Mouse (Mus musculus) E14TG2a.4 (cell line): ENCODE measurements at regions not wholly inside any gene's neighbourhood (a gene's known extent, or its start where the extent isn't known, plus 50 kb on each side); places are given as distances from the start of the nearest gene placed in this dataset.
A peak's percentile ranks its signal among the peaks of the same experiment; 100 is the strongest.

Source experiments
- H3K27me3 ChIP-seq: 2 replicates; pipeline ENCODE4 v1.6.1; 2014; ENCODE audit warnings: low read length, control low read depth; ENCODE audit not compliant: insufficient read depth
- H3K36me3 ChIP-seq: 2 replicates; pipeline ENCODE4 v1.6.1; 2014; ENCODE audit warnings: low read length, control low read depth; ENCODE audit not compliant: insufficient read depth
- H3K4me1 ChIP-seq: replicated peaks from 2 replicates; pipeline ENCODE4 v1.6.1; 2014; ENCODE audit warnings: low read depth, low read length, control low read depth
- H3K4me3 ChIP-seq: replicated peaks from 2 replicates; pipeline ENCODE4 v1.5.1; 2014; ENCODE audit warnings: mild to moderate bottlenecking, low read length
- H3K9me3 ChIP-seq: 2 replicates; pipeline ENCODE4 v1.6.1; 2014; ENCODE audit warnings: low read length, control low read depth
- CTCF ChIP-seq: conservative IDR thresholded peaks from 2 replicates; pipeline ENCODE4 v1.5.1; 2014; ENCODE audit warnings: low read length
- NANOG ChIP-seq: IDR thresholded peaks from 2 replicates; pipeline ENCODE4 v1.6.1; 2014; ENCODE audit warnings: borderline replicate concordance, low read length, mixed read lengths
- POU5F1 ChIP-seq: IDR thresholded peaks from 2 replicates; pipeline ENCODE4 v1.6.1; 2014; ENCODE audit warnings: low read length, borderline replicate concordance

GRCm38 (mm10) chr3:34333555-34333954 lies 252.4 kb upstream of the Dnajc19 start:
- no peak overlapping the region for H3K4me3 ChIP-seq
- H3K4me1 ChIP-seq = no peaks in the 10 kb centered on the region
- no peaks in the 10 kb centered on the region for H3K9me3 ChIP-seq
- TF ChIP-seq CTCF = no peak
- no peak for TF ChIP-seq POU5F1
- TF ChIP-seq NANOG = no peak
- no peaks in the 10 kb centered on the region for H3K36me3 ChIP-seq
- no peaks in the 10 kb centered on the region for H3K27me3 ChIP-seq

- TF ChIP-seq NANOG (no peak), CTCF (no peak), POU5F1 (no peak)
Measured at GRCm38 (mm10) chr3:34331889-34332276, 250.8 kb upstream of the Dnajc19 start.

GRCm38 (mm10) chr3:34330970-34331888 lies 250.1 kb upstream of the Dnajc19 start:
- Histone ChIP-seq H3K4me1 (no peaks in the 10 kb centered on the region), H3K27me3 (no peaks in the 10 kb centered on the region), H3K4me3 (no peak overlapping the region), H3K9me3 (no peaks in the 10 kb centered on the region), H3K36me3 (no peaks in the 10 kb centered on the region)
- TF ChIP-seq CTCF (no peak), POU5F1 (no peak), NANOG (no peak)

More at GRCm38 (mm10) chr3:34331889-34332276, 250.8 kb upstream of the Dnajc19 start:
- no peak overlapping the region for H3K4me3 ChIP-seq
- no peaks in the 10 kb centered on the region for H3K27me3 ChIP-seq
- H3K4me1 ChIP-seq = no peaks in the 10 kb centered on the region
- no peaks in the 10 kb centered on the region for H3K9me3 ChIP-seq
- no peaks in the 10 kb centered on the region for H3K36me3 ChIP-seq

GRCm38 (mm10) chr3:34328865-34329264 lies 247.7 kb upstream of the Dnajc19 start:
- Histone ChIP-seq H3K4me3 (no peak overlapping the region), H3K9me3 (no peaks in the 10 kb centered on the region), H3K27me3 (no peaks in the 10 kb centered on the region), H3K4me1 (no peaks in the 10 kb centered on the region), H3K36me3 (no peaks in the 10 kb centered on the region)
- peak; percentile 67 for TF ChIP-seq CTCF
- no peak for TF ChIP-seq POU5F1
- TF ChIP-seq NANOG = no peak

GRCm38 (mm10) chr3:34325669-34326068 lies 244.5 kb upstream of the Dnajc19 start:
- H3K9me3 ChIP-seq = no peaks in the 10 kb centered on the region
- TF ChIP-seq NANOG (no peak), CTCF (no peak), POU5F1 (no peak)
- H3K4me1 ChIP-seq = no peaks in the 10 kb centered on the region
- H3K4me3 ChIP-seq = no peak overlapping the region
- H3K36me3 ChIP-seq = no peaks in the 10 kb centered on the region
- no peaks in the 10 kb centered on the region for H3K27me3 ChIP-seq

GRCm38 (mm10) chr3:34322527-34323210 lies 241.5 kb upstream of the Dnajc19 start:
- TF ChIP-seq CTCF (no peak), POU5F1 (no peak), NANOG (no peak)
- Histone ChIP-seq H3K4me3 (no peak overlapping the region), H3K9me3 (no peaks in the 10 kb centered on the region), H3K4me1 (no peaks in the 10 kb centered on the region), H3K27me3 (no peaks in the 10 kb centered on the region), H3K36me3 (no peaks in the 10 kb centered on the region)

- TF ChIP-seq NANOG = no peak
- no peak for TF ChIP-seq POU5F1
- TF ChIP-seq CTCF = no peak
- H3K27me3 ChIP-seq = no peaks in the 10 kb centered on the region
- no peaks in the 10 kb centered on the region for H3K9me3 ChIP-seq
- no peaks in the 10 kb centered on the region for H3K4me1 ChIP-seq
- H3K4me3 ChIP-seq = no peak overlapping the region
- H3K36me3 ChIP-seq = no peaks in the 10 kb centered on the region
Measured at GRCm38 (mm10) chr3:34314798-34315197, 233.7 kb upstream of the Dnajc19 start.

- no peak for TF ChIP-seq NANOG
- TF ChIP-seq CTCF = no peak
- TF ChIP-seq POU5F1 = no peak
- Histone ChIP-seq H3K4me1 (no peaks in the 10 kb centered on the region), H3K27me3 (no peaks in the 10 kb centered on the region), H3K4me3 (no peak overlapping the region), H3K36me3 (no peaks in the 10 kb centered on the region), H3K9me3 (no peaks in the 10 kb centered on the region)
Measured at GRCm38 (mm10) chr3:34314393-34314792, 233.3 kb upstream of the Dnajc19 start.
